Mouse (Mus musculus) kidney, embryonic 15.5 days (tissue): ENCODE measurements at regions not wholly inside any gene's neighbourhood (a gene's known extent, or its start where the extent isn't known, plus 50 kb on each side); places are given as distances from the start of the nearest gene placed in this dataset.

Experiments
- ATAC-seq: fragments of 200-750 bp; cut with Nextera tagmentation; replicated peaks from 2 replicates; pipeline ENCODE4 v1.8.0; 2017; ENCODE audit warnings: moderate TSS enrichment; ENCODE audit not compliant: low FRiP score
- H3K27ac ChIP-seq: fragments of 300-500 bp; sonication (generic); 2 replicates; pipeline ENCODE4 v1.5.1; 2015; ENCODE audit warnings: mild to moderate bottlenecking, inconsistent platforms
- H3K27me3 ChIP-seq: fragments of 300-500 bp; sonication (generic); 2 replicates; pipeline ENCODE4 v1.6.1; 2015; ENCODE audit warnings: inconsistent platforms
- H3K36me3 ChIP-seq: fragments of 300-500 bp; sonication (generic); 2 replicates; pipeline ENCODE4 v1.6.1; 2015; ENCODE audit warnings: inconsistent platforms
- H3K4me1 ChIP-seq: fragments of 300-500 bp; sonication (generic); 2 replicates; pipeline ENCODE4 v1.6.1; 2015; ENCODE audit warnings: inconsistent platforms
- H3K4me2 ChIP-seq: fragments of 300-500 bp; sonication (generic); 2 replicates; pipeline ENCODE4 v1.6.1; 2015; ENCODE audit warnings: moderate library complexity, mild to moderate bottlenecking, inconsistent platforms
- H3K4me3 ChIP-seq: fragments of 300-500 bp; sonication (generic); replicated peaks from 2 replicates; pipeline ENCODE4 v1.5.1; 2015; ENCODE audit warnings: mild to moderate bottlenecking, inconsistent platforms
- H3K9ac ChIP-seq: fragments of 300-500 bp; sonication (generic); 2 replicates; pipeline ENCODE4 v1.6.1; 2015; ENCODE audit warnings: mild to moderate bottlenecking, inconsistent platforms
- H3K9me3 ChIP-seq: fragments of 300-500 bp; sonication (generic); replicated peaks from 2 replicates; pipeline ENCODE4 v1.6.1; 2016; ENCODE audit warnings: inconsistent platforms
- WGBS: fragments of 180-500 bp; shearing (Covaris S2); methylation state at CpG from one replicate; pipeline ENCODE4 v1.1.7; 2015; ENCODE audit warnings: mixed read lengths; 5-methylcytosine and 5-hydroxymethylcytosine counted together

GRCm38 (mm10) chr2:147715791-147716190 lies 331.0 kb downstream of the Foxa2 start:
- no peaks in the 10 kb centered on the region for H3K9me3 ChIP-seq
- WGBS, result 90% methylated on average over 5 of the region's 5 CpGs

GRCm38 (mm10) chr2:147710593-147711265 lies 336.0 kb downstream of the Foxa2 start:
- no peaks in the 10 kb centered on the region for H3K4me1 ChIP-seq
- no peak overlapping the region for H3K9ac ChIP-seq
- H3K9me3 ChIP-seq, result no peaks in the 10 kb centered on the region
- H3K4me3 ChIP-seq, result no peak overlapping the region
- no peaks in the 10 kb centered on the region for H3K36me3 ChIP-seq
- peaks cover 7% of the 10 kb centered on the region; the same call in 1 of the 2 replicates for H3K27me3 ChIP-seq
- WGBS, result 43% methylated on average over 8 of the region's 8 CpGs
- H3K4me2 ChIP-seq, result no peak overlapping the region
- no peak for ATAC-seq
- no peak overlapping the region for H3K27ac ChIP-seq

More at GRCm38 (mm10) chr2:147715791-147716190, 331.0 kb downstream of the Foxa2 start:
- no peaks in the 10 kb centered on the region for H3K36me3 ChIP-seq
- no peak overlapping the region for H3K4me3 ChIP-seq
- H3K9ac ChIP-seq, result no peak overlapping the region
- H3K27me3 ChIP-seq, result peaks cover 3% of the 10 kb centered on the region; the same call in 1 of the 2 replicates
- H3K27ac ChIP-seq, result no peak overlapping the region
- H3K4me2 ChIP-seq, result no peak overlapping the region
- no peak for ATAC-seq
- no peaks in the 10 kb centered on the region for H3K4me1 ChIP-seq

- H3K4me1 ChIP-seq, result no peaks in the 10 kb centered on the region
- H3K4me2 ChIP-seq, result no peak overlapping the region
- no peak overlapping the region for H3K9ac ChIP-seq
- ATAC-seq, result no peak
- no peak overlapping the region for H3K27ac ChIP-seq
- H3K36me3 ChIP-seq, result no peaks in the 10 kb centered on the region
- no peaks in the 10 kb centered on the region for H3K9me3 ChIP-seq
- H3K27me3 ChIP-seq, result peaks cover 7% of the 10 kb centered on the region; the same call in 1 of the 2 replicates
- H3K4me3 ChIP-seq, result no peak overlapping the region
Measured at GRCm38 (mm10) chr2:147709799-147710198, 337.0 kb downstream of the Foxa2 start.

- Histone ChIP-seq H3K4me1 (no peaks in the 10 kb centered on the region), H3K36me3 (no peaks in the 10 kb centered on the region), H3K4me3 (no peak overlapping the region), H3K27ac (no peak overlapping the region), H3K4me2 (no peak overlapping the region), H3K9ac (no peak overlapping the region), H3K9me3 (no peaks in the 10 kb centered on the region), H3K27me3 (peaks cover 11% of the 10 kb centered on the region; the same call in 1 of the 2 replicates)
- ATAC-seq, result no peak
- 81% methylated on average over 6 of the region's 6 CpGs for WGBS
Measured at GRCm38 (mm10) chr2:147707156-147707555, 339.6 kb downstream of the Foxa2 start.

- ATAC-seq, result no peak
Measured at GRCm38 (mm10) chr2:147703981-147704380, 342.3 kb downstream of the Pax1 start.

GRCm38 (mm10) chr2:147702330-147703063 lies 340.8 kb downstream of the Pax1 start:
- whole genome bisulfite sequencing, result 70% methylated on average over 6 of the region's 6 CpGs
- Histone ChIP-seq H3K4me1 (no peaks in the 10 kb centered on the region), H3K4me3 (no peak overlapping the region), H3K9ac (no peak overlapping the region), H3K9me3 (no peaks in the 10 kb centered on the region), H3K36me3 (no peaks in the 10 kb centered on the region), H3K27ac (no peak overlapping the region), H3K4me2 (no peak overlapping the region), H3K27me3 (0 out of 2 replicates have a peak, but pooled peaks cover 4% of the 10 kb centered on the region)
- no peak for ATAC-seq

More at GRCm38 (mm10) chr2:147703981-147704380, 342.3 kb downstream of the Pax1 start:
- H3K27ac ChIP-seq, result no peak overlapping the region
- H3K27me3 ChIP-seq, result 0 out of 2 replicates have a peak, but pooled peaks cover 4% of the 10 kb centered on the region
- no peaks in the 10 kb centered on the region for H3K36me3 ChIP-seq
- no peak overlapping the region for H3K4me3 ChIP-seq
- no peak overlapping the region for H3K9ac ChIP-seq
- H3K9me3 ChIP-seq, result no peaks in the 10 kb centered on the region
- WGBS, result 78% methylated on average over 10 of the region's 10 CpGs
- H3K4me2 ChIP-seq, result no peak overlapping the region
- no peaks in the 10 kb centered on the region for H3K4me1 ChIP-seq

- Histone ChIP-seq H3K4me2 (no peak overlapping the region), H3K9me3 (no peaks in the 10 kb centered on the region), H3K36me3 (no peaks in the 10 kb centered on the region), H3K9ac (no peak overlapping the region), H3K4me3 (no peak overlapping the region), H3K4me1 (no peaks in the 10 kb centered on the region), H3K27me3 (0 out of 2 replicates have a peak, but pooled peaks cover 4% of the 10 kb centered on the region), H3K27ac (no peak overlapping the region)
- peak; percentile 81 for ATAC-seq
- 22% methylated on average over 6 of the region's 6 CpGs for WGBS
Measured at GRCm38 (mm10) chr2:147699524-147700081, 337.9 kb downstream of the Pax1 start.

- Histone ChIP-seq H3K9me3 (no peaks in the 10 kb centered on the region), H3K27ac (no peak overlapping the region), H3K4me2 (no peak overlapping the region), H3K36me3 (no peaks in the 10 kb centered on the region), H3K27me3 (peaks cover 10% of the 10 kb centered on the region; the same call in 1 of the 2 replicates), H3K4me3 (no peak overlapping the region), H3K4me1 (no peaks in the 10 kb centered on the region), H3K9ac (no peak overlapping the region)
- no peak for ATAC-seq
- WGBS, result 52% methylated on average over 10 of the region's 10 CpGs
Measured at GRCm38 (mm10) chr2:147691896-147692295, 330.2 kb downstream of the Pax1 start.

GRCm38 (mm10) chr2:147690506-147691208 lies 328.9 kb downstream of the Pax1 start:
- no peak overlapping the region for H3K4me3 ChIP-seq
- no peak overlapping the region for H3K4me2 ChIP-seq
- H3K4me1 ChIP-seq, result no peaks in the 10 kb centered on the region
- WGBS, result 45% methylated on average over 15 of the region's 15 CpGs
- H3K27me3 ChIP-seq, result peaks cover 10% of the 10 kb centered on the region; the same call in 1 of the 2 replicates
- H3K9me3 ChIP-seq, result no peaks in the 10 kb centered on the region
- no peak overlapping the region for H3K9ac ChIP-seq
- H3K27ac ChIP-seq, result no peak overlapping the region
- no peaks in the 10 kb centered on the region for H3K36me3 ChIP-seq
- ATAC-seq, result 0 out of 2 replicates have a peak, but pooled peaks have one; percentile 12

- no peak overlapping the region for H3K4me2 ChIP-seq
- no peaks in the 10 kb centered on the region for H3K9me3 ChIP-seq
- no peak overlapping the region for H3K4me3 ChIP-seq
- no peak overlapping the region for H3K9ac ChIP-seq
- no peak overlapping the region for H3K27ac ChIP-seq
- H3K27me3 ChIP-seq, result peaks cover 10% of the 10 kb centered on the region; the same call in 1 of the 2 replicates
- no peaks in the 10 kb centered on the region for H3K4me1 ChIP-seq
- no peaks in the 10 kb centered on the region for H3K36me3 ChIP-seq
- ATAC-seq, result no peak
- 25% methylated on average over 6 of the region's 6 CpGs for WGBS
Measured at GRCm38 (mm10) chr2:147688742-147689141, 327.0 kb downstream of the Pax1 start.

- Histone ChIP-seq H3K9me3 (no peaks in the 10 kb centered on the region), H3K27ac (no peak overlapping the region), H3K4me2 (no peak overlapping the region), H3K4me1 (no peaks in the 10 kb centered on the region), H3K36me3 (no peaks in the 10 kb centered on the region), H3K27me3 (0 out of 2 replicates have a peak, but pooled peaks cover 3% of the 10 kb centered on the region), H3K9ac (no peak overlapping the region), H3K4me3 (no peak overlapping the region)
- no peak for ATAC-seq
- 31% methylated on average over 1 of the region's 1 CpGs for WGBS
Measured at GRCm38 (mm10) chr2:147656667-147657066, 294.9 kb downstream of the Pax1 start.
